Mouse (Mus musculus) urinary bladder, adult 2 months (tissue): ENCODE results near the gene Qtrt2. TPM values are rescaled to one million over a fixed set of nuclear protein-coding genes. Genes with fewer than 3 reads are reported as not detected.

Experiments used
- DNase-seq: peaks from one replicate; pipeline ENCODE4 v3.0.0; 2022; ENCODE audit warnings: low spot score
- polyA plus RNA-seq: library from polyadenylated mRNA; depleted of rRNA; stranded (reverse); fragments of >200 nt; gene quantifications from 2 replicates; pipeline ENCODE4 v1.2.3, GENCODE M21; 2012

The Qtrt2 gene
- polyA plus RNA-seq, 1 experiment, result 31.9 TPM

DNA sequence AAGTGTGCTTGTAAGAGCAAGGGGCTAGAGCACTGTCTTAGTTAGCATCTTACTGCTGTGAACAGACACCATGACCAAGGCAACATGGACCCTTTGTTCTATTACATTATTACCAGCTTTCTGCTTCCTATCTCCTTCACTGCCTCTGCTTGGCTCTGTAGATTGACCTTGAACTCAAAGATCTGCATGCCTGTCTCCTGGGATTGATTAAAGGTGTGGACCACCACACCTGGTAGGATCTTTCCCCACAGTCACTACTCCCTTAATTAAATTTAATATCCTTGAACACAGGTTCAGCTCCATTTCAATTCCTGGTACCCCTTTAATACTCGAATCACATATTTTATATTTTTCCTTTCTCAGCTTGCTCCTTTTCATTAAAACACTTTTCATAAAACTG, 763 bp downstream of the Qtrt2 start:
- no peak for DNase-seq

DNA sequence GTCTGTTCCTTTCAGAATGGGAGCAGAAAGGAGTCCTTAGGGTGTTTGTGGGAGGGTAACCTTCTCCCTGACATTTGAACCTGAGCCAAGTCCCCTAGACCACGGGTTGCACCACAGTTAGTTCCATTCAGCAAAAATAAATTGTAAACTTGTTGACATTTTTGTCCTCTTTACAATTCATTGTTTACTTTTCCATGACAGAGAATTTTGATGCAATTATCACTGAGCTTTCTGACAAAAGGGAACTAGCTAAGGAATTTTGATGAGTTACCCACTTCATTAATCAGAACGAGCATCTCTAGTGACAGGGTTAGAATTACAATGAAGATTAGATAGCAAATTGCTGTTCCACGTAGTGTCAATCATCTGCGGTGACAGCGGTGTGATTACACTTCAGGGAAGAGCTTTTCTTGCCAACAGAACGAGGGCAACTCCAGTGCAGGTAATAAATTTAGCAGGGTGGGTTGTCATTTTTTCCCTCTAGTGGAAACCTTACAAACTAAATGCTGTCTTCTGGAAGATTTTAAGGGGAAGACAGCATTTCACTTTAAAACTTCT, 1.5 kb downstream of the Qtrt2 start:
- DNase-seq, result no peak

DNA sequence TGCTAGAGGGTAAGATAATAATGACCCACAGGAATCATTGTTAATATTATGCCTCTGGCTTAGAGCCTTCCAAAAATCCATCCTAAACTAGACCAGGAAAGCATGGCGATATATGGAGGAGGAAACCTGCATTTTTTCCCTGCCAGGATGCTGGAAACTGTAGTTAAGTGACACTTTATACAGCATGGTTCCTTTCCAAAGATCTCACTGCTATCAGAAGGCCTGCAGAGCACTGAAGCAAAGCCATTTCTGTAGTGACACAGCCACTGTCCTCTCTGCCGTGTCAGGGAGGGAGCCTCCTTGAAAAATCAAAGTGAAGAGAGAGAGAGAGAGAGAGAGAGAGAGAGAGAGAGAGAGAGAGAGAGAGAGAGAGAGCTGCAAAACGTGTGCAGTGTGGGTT, 4.0 kb downstream of the Qtrt2 start:
- no peak for DNase-seq

DNA sequence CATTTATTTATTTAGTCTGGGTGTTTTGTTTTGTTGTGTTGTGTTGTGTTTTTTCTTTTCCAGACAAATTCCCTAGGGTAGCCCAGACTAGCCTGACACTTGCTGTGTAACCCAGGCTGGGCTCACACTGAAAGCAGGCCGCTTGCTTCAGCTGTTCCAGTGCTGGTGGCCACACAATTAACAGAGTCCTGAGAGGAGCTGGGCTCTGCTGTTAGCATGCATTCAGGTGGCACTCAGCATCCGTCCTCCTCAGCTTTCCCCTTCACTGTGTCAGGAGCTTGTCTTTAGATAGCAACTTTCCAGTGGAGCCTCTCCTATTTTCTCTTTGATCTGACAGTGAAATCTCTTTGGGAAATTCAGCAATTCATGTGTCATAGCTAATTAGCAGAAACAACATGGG, 4.6 kb downstream of the Qtrt2 start:
- DNase-seq, result no peak

DNA sequence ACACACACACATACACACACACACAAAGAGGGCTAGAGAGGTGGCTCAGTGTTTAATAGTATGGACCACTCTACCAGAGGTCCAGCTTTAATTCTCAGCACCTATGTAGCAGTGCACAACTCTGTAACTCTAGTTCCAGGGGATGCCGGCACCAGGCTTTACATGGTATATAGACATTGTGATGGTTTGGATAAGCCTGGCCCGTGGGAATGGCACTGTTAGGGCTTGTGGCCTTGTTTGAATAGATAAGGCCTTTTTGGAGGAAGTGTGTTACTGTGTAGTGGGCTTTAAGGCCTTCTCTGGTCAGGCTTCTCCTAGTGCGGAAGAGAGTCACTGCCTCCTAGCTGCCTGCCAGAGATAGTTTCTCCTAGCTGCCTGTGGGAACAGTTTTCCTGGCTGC, 7.7 kb downstream of the Qtrt2 start:
- no peak for DNase-seq

DNA sequence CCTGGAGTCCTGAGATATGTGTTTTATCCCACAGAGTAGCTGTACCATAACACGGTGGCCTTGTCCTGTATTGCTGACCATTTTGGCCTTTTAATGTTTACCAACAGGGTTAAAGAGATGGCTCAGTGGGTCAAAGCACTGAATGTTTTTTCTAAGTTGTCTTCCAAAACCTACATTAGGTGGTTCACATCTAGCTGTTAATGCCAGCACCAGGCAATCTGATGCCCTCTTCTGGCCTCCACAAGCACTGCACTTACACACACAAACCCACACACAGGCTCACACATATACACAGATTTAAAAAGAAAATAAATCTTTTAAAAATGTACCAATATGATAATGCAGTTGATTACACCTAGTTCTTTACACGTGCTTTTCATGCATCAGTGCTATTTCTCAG, 17.7 kb downstream of the Qtrt2 start:
- no peak for DNase-seq

DNA sequence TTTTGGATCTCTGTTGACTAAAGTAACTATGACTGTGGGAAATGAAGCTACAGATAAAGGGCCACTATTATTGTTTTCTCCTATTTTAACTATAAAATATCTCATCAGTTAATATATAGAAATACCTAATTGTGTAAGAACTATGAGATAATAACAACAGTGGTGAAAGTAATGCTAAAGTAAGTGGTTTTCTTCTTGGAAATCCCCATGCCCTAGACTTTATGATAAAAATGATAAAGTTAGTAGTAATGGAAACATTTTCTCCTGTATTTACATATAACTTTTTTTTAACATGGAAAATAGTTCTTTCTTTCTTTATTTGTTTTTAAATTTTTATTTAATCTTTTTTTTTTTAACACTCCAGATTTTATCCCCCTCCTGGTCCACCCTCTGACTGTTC, 26.0 kb downstream of the Qtrt2 start:
- no peak for DNase-seq

DNA sequence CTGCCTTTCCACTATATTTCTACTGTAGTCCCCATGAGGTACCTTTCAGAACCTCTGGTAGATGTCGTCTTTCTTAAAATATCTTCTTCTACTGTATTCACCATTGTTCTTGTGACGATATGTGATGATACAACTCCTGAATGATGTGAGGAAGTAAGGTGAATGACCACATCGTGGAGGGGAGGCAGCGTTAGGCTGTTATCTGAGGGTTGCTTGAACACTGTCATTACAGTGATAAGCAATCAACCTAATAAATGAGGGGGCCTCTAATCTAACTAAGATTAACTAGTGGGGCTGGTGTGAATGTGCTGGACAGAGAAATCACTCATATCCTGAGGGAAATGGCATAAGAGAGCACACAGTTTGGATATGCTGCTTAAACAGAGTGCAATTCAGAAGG, 26.5 kb downstream of the Qtrt2 start:
- DNase-seq, result no peak

DNA sequence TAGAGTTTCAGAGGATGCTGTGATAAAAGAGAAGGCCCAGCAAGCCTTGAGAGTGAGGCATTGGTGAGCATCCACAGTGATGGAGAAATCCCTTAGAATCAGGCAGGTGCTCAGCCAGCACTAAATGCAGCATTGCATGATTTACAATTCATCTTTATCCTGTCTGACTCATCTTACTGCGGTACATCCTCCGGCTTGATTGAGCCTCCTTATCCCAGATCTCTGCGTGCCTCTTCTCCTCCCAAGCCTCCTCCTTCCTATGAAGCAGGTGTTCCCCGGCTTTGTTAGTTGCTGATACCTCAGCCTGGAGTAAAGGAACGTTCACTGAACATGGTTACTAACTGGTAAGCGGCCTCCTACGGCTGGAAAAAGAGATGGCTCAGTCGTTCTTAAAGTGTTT, 32.1 kb downstream of the Qtrt2 start:
- no peak for DNase-seq

DNA sequence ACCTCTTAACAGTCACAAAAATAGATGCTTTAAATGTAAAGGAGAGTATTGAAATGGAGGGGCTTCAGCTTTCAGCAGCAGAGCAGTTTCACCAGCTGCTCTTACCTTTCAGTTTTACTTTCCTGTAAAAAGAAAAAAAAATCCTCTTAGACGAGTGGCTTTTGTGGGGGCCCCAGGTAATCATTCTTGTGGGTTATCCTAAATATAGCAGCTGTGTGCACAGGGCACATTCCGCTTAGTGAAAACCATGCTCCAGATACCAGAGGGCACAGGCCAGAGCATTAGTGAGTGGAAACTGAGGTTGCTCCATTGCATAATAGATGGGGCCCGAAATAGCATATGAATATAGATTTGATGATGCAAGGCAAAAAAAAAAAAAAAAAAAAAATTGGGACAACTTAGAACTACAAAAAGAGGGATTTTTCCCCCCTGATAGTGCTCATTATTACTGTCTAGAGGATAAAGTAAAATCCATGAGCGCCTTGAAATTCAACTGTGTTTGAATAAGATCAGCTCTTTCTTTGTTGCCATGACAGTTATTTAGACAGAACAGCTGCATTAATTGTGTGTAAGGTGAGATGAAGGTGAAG, 35.8 kb downstream of the Qtrt2 start:
- no peak for DNase-seq

DNA sequence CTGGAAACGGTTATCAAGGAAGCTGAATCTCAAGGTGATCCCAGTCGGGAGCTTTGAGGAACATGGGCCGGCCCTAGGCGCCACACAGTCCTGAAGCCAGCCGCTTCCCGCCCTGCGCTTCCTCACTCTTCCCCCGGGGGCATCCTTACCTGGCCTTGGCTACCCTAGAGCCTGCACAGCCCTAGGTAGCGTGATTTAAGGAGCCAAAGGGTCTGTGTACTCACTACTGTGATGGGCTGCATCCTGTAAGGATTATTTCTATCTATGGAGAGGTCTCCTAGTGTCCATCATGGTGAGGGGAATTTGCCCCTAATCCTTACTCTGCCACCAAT, 36.6 kb downstream of the Qtrt2 start:
- no peak for DNase-seq

DNA sequence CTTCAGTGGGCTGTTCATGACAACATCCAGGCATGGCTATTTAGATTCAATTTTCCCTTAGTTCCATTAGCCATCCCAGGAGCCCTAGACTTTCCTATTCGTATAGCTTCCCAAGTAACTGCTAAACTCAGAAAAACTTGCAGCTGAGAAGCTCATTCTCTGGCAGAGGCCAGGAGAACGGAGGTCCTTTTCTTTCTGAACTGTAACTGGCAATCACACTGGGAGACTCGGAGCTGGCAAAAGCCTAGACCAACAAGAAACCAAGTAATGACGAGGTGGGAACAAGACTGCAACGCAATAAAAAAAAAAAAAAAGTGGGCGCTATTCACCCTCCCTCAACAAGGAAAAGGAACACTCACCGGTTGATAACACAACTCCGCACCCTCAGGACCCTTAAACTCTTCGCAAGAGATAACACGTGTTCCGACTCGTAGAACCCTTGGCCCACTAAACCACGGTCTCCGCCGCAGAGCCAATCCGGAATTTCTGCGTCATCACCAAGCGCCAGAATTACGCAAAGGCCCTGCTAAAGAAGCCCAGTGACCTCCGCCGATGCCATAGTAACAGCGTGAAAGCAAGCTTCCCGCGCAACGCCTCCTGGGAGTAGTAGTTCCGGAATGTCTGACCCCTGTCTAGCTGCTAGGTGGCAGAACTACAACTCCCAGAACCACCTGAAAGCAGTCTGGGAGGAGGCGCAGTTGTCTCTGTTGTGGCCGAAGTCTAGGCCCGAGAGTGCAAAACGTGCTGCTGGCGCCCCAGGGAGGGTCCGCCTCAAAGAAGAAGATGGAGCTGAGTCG, 37.2 kb downstream of the Qtrt2 start, which contains the start of gene Ccdc191:
TSS of gene Ccdc191 (plus strand) at position 593 of the 797 bp plus-strand sequence.
- DNase-seq, result peak; percentile 92

DNA sequence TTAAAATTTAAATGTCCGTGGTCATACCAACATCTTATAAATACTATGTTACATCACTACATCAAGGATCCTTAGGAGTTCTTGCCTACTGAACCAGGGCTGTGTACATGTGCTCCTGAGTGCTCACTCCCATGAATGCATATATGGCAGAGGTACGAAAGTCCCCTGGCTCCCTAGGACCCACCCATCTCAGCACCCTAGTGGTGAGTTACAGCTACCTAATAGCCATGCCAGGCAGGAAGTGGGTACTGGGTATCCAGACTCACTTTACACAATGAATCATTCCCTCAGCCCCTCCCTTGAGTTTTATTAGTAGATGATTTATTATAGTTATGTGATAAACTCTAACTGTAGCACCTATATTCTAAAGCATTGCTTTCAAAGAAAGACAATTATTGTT, 44.3 kb downstream of the Qtrt2 start:
- no peak for DNase-seq

DNA sequence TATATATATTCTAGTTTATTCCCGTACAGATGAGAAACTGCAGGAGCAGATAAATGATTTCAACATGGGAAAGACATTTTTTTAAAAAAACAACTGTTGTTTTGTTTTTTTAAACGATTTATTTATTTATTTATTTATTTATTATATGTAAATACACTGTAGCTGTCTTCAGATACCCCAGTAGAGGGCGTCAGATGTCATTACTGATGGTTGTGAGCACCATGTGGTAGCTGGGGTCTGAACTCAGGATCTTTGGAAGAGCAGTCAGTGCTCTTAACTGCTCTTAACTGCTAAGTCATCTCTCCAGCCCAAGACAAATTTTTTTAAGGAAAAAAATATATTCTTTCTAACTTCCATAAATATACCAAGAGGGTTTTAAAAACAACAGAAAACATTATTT, 45.0 kb downstream of the Qtrt2 start:
- DNase-seq, result no peak

DNA sequence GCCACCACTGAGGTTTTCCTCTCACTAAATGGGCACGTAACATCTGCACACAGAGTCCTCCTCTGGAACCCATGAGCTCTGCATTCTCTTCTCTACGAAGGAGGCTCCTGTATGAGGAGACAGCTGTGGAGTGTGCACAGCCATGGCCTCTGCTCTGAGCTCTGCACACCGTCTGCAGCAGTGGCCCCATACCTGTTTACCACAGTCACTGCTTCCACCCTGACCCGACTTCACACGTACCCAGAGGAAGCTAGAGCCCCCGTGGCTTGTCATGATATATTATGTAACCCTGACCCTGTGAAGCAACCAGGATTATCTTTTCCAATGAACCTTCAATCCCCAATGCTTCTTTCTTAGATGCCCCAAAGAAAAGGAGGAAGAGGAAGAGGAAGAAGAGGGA, 46.8 kb downstream of the Qtrt2 start:
- no peak for DNase-seq

DNA sequence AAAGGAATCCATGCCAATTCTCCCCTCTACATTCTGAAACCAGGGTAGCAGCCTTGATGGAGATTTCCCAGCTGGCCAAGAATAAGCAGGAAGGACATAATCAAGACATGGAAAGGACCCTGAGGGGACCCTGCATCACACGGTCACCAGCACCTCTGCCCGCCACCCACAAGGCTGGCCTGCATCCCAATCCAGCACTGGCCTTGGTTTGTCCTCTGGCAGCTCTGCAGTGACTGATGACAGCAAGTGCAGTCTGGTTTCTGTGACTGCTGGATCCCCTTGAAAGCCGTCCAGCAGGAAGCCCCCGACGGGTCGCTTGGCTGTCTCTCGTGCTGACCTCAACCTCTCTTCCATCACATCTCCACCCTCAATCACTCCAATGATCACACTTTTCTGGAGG, 55.2 kb downstream of the Qtrt2 start:
- DNase-seq, result no peak

DNA sequence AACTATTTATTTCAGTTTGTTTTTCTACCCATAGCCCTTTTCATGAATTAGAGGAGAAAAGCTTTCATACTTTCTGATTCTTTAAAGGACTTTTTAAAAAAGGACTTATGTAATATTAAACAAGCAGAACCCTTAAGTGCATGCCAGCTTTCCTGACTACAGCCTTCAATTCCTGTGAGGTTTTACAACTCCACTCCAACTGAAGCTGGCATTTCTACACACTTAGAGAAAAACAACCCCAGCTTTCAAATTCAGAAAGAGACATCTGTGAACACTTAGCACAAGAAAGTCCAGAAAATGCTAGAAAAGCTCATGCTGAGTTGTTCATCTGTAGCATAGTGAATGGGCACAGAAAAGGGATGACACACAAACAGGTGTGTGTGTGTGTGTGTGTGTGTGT, 56.8 kb downstream of the Qtrt2 start:
- DNase-seq, result no peak

DNA sequence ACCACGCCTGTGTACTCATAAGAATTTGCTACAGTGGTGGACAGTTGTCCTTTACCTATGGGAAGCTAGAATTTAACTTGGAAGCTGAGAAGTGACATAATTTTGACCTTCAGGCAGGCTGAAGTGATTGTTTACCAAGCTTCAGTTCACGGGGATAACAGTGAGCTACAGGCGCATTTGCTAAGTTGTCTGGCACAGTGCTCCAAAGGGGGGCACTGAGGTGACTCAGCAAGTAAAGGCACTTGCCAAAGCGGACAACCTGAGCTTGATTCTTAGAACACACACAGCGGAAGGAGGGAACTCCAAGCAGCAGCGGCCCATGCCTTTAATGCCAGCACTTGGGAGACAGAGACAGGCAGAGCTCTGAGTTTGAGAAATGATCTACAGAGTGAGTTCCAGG, 66.0 kb downstream of the Qtrt2 start:
- no peak for DNase-seq

DNA sequence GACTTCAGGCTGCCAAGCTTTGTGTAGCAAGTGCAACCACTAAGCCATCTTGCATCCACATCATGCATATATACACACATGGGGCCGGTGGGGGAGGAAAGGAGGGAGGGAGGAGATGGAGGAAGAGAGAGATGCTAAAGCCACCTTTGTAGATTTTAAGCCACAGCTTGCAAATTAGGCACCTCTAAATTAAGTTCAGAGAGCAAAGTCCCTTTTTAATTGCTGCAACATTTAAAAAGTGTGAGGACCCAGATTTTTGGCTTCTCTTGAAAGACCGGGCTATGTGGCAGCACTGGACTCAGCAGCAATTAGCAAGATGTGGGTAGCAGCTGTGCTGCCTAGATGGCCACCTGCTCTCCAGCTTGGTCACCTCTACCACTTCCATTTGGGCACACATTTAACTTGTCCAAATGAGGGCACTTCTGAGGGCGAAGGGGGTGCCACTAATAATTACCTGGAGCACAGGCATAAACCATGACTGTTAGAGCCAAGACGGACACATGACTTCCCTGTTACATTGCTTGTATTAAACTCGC, 67.6 kb downstream of the Qtrt2 start:
- DNase-seq, result no peak

DNA sequence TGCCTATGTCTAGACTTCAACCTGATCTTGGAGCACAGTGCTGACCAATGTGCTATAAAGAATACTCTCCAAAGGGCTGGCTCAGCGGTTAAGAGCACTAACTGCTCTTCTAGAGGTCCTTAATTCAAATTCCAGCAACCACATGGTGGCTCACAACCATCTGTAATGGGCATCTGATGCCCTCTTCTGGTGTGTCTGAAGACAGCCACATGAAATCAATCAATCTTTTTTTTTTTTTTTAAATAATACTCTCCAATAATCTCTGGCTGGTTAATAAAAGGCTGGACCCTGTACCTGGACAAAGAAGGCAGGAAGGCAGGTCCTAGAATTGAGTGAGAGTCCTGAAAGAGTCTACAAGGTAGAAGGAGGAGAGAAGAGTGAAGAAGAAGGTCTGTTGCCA, 76.8 kb downstream of the Qtrt2 start:
- no peak for DNase-seq

DNA sequence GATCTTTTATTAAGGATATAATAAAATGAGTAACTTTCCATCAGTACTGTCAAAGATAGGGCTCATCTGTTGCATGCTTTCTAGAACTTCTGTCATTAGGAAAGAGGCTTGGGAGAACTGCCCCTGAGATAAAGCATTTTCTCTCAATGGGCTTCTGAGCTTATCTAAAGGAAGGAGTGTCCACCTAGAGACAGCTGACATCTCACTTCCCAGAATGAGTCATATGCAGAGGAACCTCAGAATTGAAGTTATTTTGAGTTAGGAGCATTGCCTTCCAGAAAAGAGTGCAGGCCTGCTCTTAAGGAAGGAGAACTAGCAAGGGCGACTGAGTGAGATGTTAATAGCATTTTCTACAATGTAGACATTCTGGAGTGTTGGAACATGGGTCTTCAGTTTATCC, 85.4 kb downstream of the Qtrt2 start:
- no peak for DNase-seq

DNA sequence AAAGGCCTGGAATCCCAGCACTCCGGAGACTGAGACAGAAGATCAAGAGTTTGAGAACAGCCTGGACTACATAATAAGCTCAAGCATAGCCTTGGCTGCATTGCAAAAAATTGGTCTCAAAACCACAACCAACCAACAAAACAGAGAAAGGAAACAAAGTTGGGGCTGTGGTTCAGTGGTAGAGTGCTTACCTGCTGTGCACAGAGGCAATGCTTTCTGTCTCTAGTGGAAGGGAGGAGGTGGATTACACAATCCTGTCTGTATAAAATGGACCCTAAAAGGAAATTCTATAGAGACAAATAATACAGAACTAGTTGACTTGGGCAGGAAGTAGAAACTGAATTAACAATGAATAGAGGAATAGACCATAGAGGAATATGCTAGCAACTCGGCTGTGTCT, 94.7 kb downstream of the Qtrt2 start:
- DNase-seq, result no peak

DNA sequence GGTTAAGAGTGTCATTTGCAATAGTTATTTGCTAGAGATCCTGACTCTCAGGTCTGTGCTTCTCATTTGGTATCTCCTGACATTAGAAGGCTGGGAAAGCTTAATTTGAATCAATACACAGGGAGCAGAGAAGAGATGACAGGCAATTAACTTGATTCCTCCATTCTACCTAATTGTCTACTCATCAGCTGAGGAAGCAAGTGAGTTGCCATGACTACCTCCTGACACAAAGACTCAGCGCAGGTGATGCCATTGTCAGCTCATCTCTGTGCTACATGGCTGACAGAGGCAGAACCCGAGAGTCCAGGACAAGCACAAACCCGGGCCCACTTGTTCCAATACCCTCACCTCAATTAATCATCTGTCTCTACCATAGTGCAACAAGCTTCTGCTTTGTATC, 99.1 kb downstream of the Qtrt2 start:
- DNase-seq, result no peak
